ENCODE assay signal across 15 mouse cellular contexts in genomic region chr1:191419421-191419820, GRCm38 (mm10). TPM values are rescaled to one million over a fixed set of nuclear protein-coding genes. Genes with fewer than 3 reads are reported as not detected.
DNase-seq lines count a peak whose midpoint lies in the region; ATAC-seq and TF ChIP-seq lines count a peak whose summit lies in the region.
"Had no signal": no experiment of that assay in that cellular context is flagged by ENCODE, and none has a peak within 500 bp of the region (broad histone marks: within the 10 kb centered on the region; RNA-seq: fewer than 3 reads in every experiment).

No protein-coding gene starts in this region.

- DNase-seq in heart, embryonic 10.5 days (ENCODE audit: low spot score) = no peak
- no peak for DNase-seq in heart, adult 18-20 months
- no peak for DNase-seq in lung, embryonic 14.5 days
- DNase-seq in lung, postnatal 10 days = no peak
- no peak for DNase-seq in frontal cortex, postnatal 25 days (ENCODE audit: low spot score in 2 of 2)
- DNase-seq in right cerebral cortex, adult 2 months (ENCODE audit: low spot score in 2 of 2) = no peak
- DNase-seq: cerebellum, adult 11-12 months; gastrocnemius, postnatal 10 days; kidney, adult 18-20 months had no signal

- no peak overlapping the region for H3K4me3 ChIP-seq in heart, embryonic 10.5 days
- H3K4me3 ChIP-seq in lung, embryonic 14.5 days (ENCODE audit: low read depth, low read length) = no peak overlapping the region
- H3K4me3 ChIP-seq in bone marrow, adult 2 months (replicated peaks; ENCODE audit: control insufficient read depth, low read depth, low read length) = no peak overlapping the region
- no peak overlapping the region for H3K4me3 ChIP-seq in liver, embryonic 15.5 days (replicated peaks)
- H3K4me3 ChIP-seq: embryonic facial prominence, embryonic 15.5 days; neural tube, embryonic 13.5 days had no signal

- H3K4me1 ChIP-seq in heart, embryonic 10.5 days = peaks cover 70% of the 10 kb centered on the region
- H3K4me1 ChIP-seq in lung, embryonic 14.5 days (ENCODE audit: insufficient read depth) = no peaks in the 10 kb centered on the region
- peaks cover 8% of the 10 kb centered on the region for H3K4me1 ChIP-seq in bone marrow, adult 2 months (ENCODE audit: control insufficient read depth, insufficient read depth, low read length)
- peaks cover 43% of the 10 kb centered on the region for H3K4me1 ChIP-seq in liver, embryonic 15.5 days (replicated peaks)

- 52% methylated on average over 6 of the region's 6 CpGs for WGBS in heart, embryonic 10.5 days
- WGBS in lung, embryonic 14.5 days = 53% methylated on average over 6 of the region's 6 CpGs
- 78% methylated on average over 6 of the region's 6 CpGs for WGBS in bone marrow, adult 2 months
- 55% methylated on average over 6 of the region's 6 CpGs for WGBS in liver, embryonic 15.5 days (ENCODE audit: insufficient replicate concordance)

- TF ChIP-seq POLR2A in bone marrow, adult 2 months (IDR thresholded peaks at IDR 0.05; ENCODE audit: borderline replicate concordance, control insufficient read depth, low read depth, low read length) = no peak

- H3K27ac ChIP-seq in heart, embryonic 10.5 days = peak overlapping the region; percentile 78
- peak overlapping the region; percentile 50; the same call in 1 of the 2 replicates for H3K27ac ChIP-seq in lung, embryonic 14.5 days (ENCODE audit: low read depth)
- H3K27ac ChIP-seq in bone marrow, adult 2 months (ENCODE audit: control insufficient read depth, insufficient read depth, low read depth, low read length, poor library complexity) = peak overlapping the region; percentile 20; the same call in 1 of the 2 replicates
- H3K27ac ChIP-seq in liver, embryonic 15.5 days (replicated peaks) = peak overlapping the region; percentile 51; the same call in 1 of the 2 replicates
- H3K27ac ChIP-seq: embryonic facial prominence, embryonic 15.5 days; liver, embryonic 14.5 days; neural tube, embryonic 13.5 days had no signal

- H3K9me3 ChIP-seq in heart, embryonic 10.5 days = no peaks in the 10 kb centered on the region
- no peaks in the 10 kb centered on the region for H3K9me3 ChIP-seq in lung, embryonic 14.5 days (ENCODE audit: low read depth, low read length)
- no peaks in the 10 kb centered on the region for H3K9me3 ChIP-seq in liver, embryonic 15.5 days (replicated peaks)
- H3K9me3 ChIP-seq: embryonic facial prominence, embryonic 15.5 days; neural tube, embryonic 13.5 days had no signal

- H3K36me3 ChIP-seq in heart, embryonic 10.5 days = no peaks in the 10 kb centered on the region
- H3K36me3 ChIP-seq in lung, embryonic 14.5 days (ENCODE audit: insufficient read depth) = no peaks in the 10 kb centered on the region
- H3K36me3 ChIP-seq in liver, embryonic 15.5 days (replicated peaks) = no peaks in the 10 kb centered on the region
- H3K36me3 ChIP-seq: embryonic facial prominence, embryonic 15.5 days; neural tube, embryonic 13.5 days had no signal

- H3K4me2 ChIP-seq in lung, embryonic 14.5 days = no peak overlapping the region
- H3K4me2 ChIP-seq in liver, embryonic 15.5 days = no peak overlapping the region
- H3K4me2 ChIP-seq: embryonic facial prominence, embryonic 15.5 days; neural tube, embryonic 13.5 days had no signal

- 0 out of 2 replicates have a peak, but pooled peaks have one; percentile 45 for ATAC-seq in lung, embryonic 14.5 days (ENCODE audit: insufficient read depth)
- ATAC-seq in liver, embryonic 15.5 days (ENCODE audit: insufficient read depth) = no peak
- ATAC-seq: forebrain, embryonic 14.5 days had no signal

- no peaks in the 10 kb centered on the region for H3K27me3 ChIP-seq in heart, embryonic 10.5 days (ENCODE audit: insufficient read depth, poor library complexity, severe bottlenecking)
- no peaks in the 10 kb centered on the region for H3K27me3 ChIP-seq in lung, embryonic 14.5 days (ENCODE audit: insufficient read depth, low read length)
- no peaks in the 10 kb centered on the region for H3K27me3 ChIP-seq in liver, embryonic 15.5 days
- H3K27me3 ChIP-seq: embryonic facial prominence, embryonic 15.5 days; neural tube, embryonic 13.5 days had no signal

- no peak overlapping the region for H3K9ac ChIP-seq in lung, embryonic 14.5 days
- no peak overlapping the region for H3K9ac ChIP-seq in liver, embryonic 15.5 days
- H3K9ac ChIP-seq: embryonic facial prominence, embryonic 15.5 days; liver, embryonic 14.5 days; neural tube, embryonic 13.5 days had no signal

- TF ChIP-seq CTCF in lung, embryonic 14.5 days (IDR thresholded peaks at IDR 0.05; ENCODE audit: low read depth) = no peak
- TF ChIP-seq CTCF in bone marrow, adult 2 months (IDR thresholded peaks at IDR 0.05; ENCODE audit: control insufficient read depth, insufficient read depth, low read length) = no peak

RNA-seq across cellular contexts. Expression of gene Ppp2r5a, which starts 16.3 kb away (rescaled TPM):
- polyA plus RNA-seq in heart, embryonic 10.5 days (2016; fragmentation: Nextera tagmentation; extraction: Ambion mirVana) = 21.8 and 27.6 TPM in 2 replicates
- 100 to 1,000 TPM; 100 to 110 TPM for total RNA-seq in heart, adult 18-20 months (2021)
- polyA plus RNA-seq in lung, embryonic 14.5 days (2014; fragmentation: Nextera tagmentation; extraction: Ambion mirVana) = 40.8 and 42.7 TPM in 2 replicates
- polyA plus RNA-seq in bone marrow, adult 2 months (2011; ENCODE audit: insufficient read depth, insufficient read length, low replicate concordance, missing spikeins) = 71.0 and 96.6 TPM in 2 replicates
- polyA plus RNA-seq in liver, embryonic 15.5 days (2015; fragmentation: Nextera tagmentation; extraction: Ambion mirVana) = 18.4 and 23.3 TPM in 2 replicates

Comparison
In these comparisons a context has a peak if more than half of its experiments do, and no peak if none do; other contexts are left out.
1. H3K27ac ChIP-seq: peak in every context shown above with its lines; median percentile 78 in heart, embryonic 10.5 days; 51 in liver, embryonic 15.5 days; 50 in lung, embryonic 14.5 days; 20 in bone marrow, adult 2 months.